Mouse (Mus musculus): ENCODE measurements around the gene Lrrc17. TPM values are rescaled to one million over a fixed set of nuclear protein-coding genes. Genes with fewer than 3 reads are reported as not detected.

The Lrrc17 gene
- polyA plus RNA-seq, 1 experiment: not detected

DNA sequence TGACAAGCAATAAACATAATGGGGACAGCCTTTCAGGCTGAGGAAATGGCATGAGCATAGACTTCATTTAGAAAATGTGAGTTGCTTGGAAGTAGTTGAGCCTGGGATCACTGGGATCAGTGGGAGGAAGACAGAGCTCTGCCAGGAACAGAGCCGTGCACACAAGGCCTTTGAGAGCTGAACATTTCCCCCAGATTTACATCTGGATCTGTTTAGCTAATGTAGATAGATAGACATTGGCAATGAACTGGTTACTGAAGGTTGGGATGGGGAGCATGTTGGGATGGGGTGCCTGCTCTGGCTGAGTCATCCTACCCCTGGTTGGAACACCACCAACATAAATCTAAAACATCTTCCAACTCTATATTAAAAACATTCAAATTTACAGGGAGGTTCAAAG is 36.5 kb upstream of the Lrrc17 start:
- H3K4me3 ChIP-seq (ENCODE audit: insufficient read depth, low read length): no peak overlapping the region
- H3K27ac ChIP-seq (ENCODE audit: insufficient read depth, low read length): no peak overlapping the region
- no peak for TF ChIP-seq POLR2A (IDR thresholded peaks at IDR 0.05; ENCODE audit: extremely low read depth, insufficient read depth, low read length)
- H3K4me1 ChIP-seq (ENCODE audit: control insufficient read depth, insufficient read depth, low read length): no peaks in the 10 kb centered on the region

DNA sequence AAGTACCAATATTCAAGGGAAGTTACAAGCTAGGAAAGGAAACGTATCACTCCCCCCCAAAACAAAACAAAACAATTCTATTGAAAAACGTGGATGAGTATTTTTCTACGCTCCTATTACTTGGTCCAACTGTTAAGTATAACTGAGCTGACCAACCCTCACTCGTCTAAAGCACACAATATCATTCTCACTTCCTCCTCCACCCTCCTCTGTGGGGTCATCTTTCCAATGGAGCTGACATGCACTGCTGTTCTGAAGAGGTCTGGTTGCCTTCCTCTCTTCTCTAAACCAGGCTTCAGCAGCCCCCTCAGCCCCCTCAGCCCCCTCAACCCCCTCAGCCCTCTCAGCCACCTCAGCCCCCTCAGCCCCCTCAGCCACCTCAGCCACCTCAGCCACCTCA is 33.6 kb upstream of the Lrrc17 start:
- Histone ChIP-seq H3K4me1 (ENCODE audit: control insufficient read depth, insufficient read depth, low read length) (no peaks in the 10 kb centered on the region), H3K27ac (ENCODE audit: insufficient read depth, low read length) (no peak overlapping the region), H3K4me3 (ENCODE audit: insufficient read depth, low read length) (no peak overlapping the region)
- TF ChIP-seq POLR2A (IDR thresholded peaks at IDR 0.05; ENCODE audit: extremely low read depth, insufficient read depth, low read length): no peak
- TF ChIP-seq CTCF (IDR thresholded peaks at IDR 0.05; ENCODE audit: extremely low read depth, insufficient read depth, low read length): no peak

DNA sequence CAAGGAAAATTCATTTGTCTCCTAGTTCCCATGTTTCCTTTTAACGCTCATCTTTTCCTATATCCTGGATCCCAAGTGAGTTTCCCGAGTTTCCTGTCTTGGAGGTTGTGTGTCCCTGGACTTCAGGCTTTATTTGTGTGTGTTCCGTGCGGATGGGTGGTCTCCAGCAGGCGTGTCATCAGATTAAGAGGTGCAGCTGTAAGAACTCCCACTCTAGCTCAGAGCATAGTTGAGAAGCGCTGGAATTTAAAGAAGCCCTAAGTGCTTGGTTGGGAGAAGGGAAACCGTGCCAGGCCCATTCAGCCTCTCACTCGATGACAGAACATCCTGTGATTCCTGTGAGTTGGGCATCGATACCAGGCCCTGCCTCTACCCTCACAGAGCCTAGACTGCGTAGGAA is 30.0 kb upstream of the Lrrc17 start:
- H3K4me3 ChIP-seq (ENCODE audit: insufficient read depth, low read length): no peak overlapping the region
- no peak overlapping the region for H3K27ac ChIP-seq (ENCODE audit: insufficient read depth, low read length)
- H3K4me1 ChIP-seq (ENCODE audit: control insufficient read depth, insufficient read depth, low read length): no peaks in the 10 kb centered on the region
- TF ChIP-seq POLR2A (IDR thresholded peaks at IDR 0.05; ENCODE audit: extremely low read depth, insufficient read depth, low read length) (no peak), CTCF (IDR thresholded peaks at IDR 0.05; ENCODE audit: extremely low read depth, insufficient read depth, low read length) (no peak)

DNA sequence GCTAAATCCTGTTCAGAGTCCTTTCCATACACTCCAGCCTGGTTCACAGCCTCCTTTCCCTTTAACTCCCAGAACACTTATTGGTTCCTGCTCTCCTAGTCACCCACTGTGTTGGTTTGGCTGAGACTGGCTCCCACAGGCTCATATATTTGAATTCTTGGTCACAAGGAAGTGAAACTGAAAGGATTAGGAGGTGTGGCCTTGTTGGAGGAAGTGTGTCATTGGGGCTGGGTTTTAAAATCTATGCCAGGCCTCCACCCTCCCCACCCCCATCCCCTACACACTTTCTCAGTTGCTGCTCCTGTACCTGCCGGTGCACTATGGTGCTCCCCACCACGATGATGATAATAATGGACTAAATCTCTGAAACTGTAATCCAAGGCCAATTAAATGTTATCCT is 25.8 kb upstream of the Lrrc17 start:
- Histone ChIP-seq H3K4me3 (ENCODE audit: insufficient read depth, low read length) (no peak overlapping the region), H3K4me1 (ENCODE audit: control insufficient read depth, insufficient read depth, low read length) (no peaks in the 10 kb centered on the region), H3K27ac (ENCODE audit: insufficient read depth, low read length) (no peak overlapping the region)
- TF ChIP-seq CTCF (IDR thresholded peaks at IDR 0.05; ENCODE audit: extremely low read depth, insufficient read depth, low read length) (no peak), POLR2A (IDR thresholded peaks at IDR 0.05; ENCODE audit: extremely low read depth, insufficient read depth, low read length) (no peak)

DNA sequence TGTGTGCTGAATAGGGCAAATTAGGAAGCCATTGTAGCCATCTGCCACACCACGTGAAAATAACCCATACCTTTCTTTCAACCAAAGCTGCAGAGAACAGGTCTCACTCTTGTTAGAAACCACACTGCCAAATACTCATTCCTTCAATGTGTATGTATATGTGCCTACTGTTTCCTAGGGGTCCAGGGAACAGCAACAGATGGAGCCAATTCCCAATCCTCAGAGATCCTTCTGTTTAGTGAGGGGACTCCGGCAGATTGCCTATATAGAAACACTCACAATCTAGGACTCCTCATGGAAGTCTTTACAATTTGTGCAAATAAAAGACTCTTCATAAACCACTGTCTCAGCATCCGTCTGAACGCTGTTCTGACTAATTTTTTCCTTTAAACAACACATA is 25.2 kb upstream of the Lrrc17 start:
- TF ChIP-seq POLR2A (IDR thresholded peaks at IDR 0.05; ENCODE audit: extremely low read depth, insufficient read depth, low read length) (no peak), CTCF (IDR thresholded peaks at IDR 0.05; ENCODE audit: extremely low read depth, insufficient read depth, low read length) (no peak)
- Histone ChIP-seq H3K4me3 (ENCODE audit: insufficient read depth, low read length) (no peak overlapping the region), H3K27ac (ENCODE audit: insufficient read depth, low read length) (no peak overlapping the region), H3K4me1 (ENCODE audit: control insufficient read depth, insufficient read depth, low read length) (no peaks in the 10 kb centered on the region)

DNA sequence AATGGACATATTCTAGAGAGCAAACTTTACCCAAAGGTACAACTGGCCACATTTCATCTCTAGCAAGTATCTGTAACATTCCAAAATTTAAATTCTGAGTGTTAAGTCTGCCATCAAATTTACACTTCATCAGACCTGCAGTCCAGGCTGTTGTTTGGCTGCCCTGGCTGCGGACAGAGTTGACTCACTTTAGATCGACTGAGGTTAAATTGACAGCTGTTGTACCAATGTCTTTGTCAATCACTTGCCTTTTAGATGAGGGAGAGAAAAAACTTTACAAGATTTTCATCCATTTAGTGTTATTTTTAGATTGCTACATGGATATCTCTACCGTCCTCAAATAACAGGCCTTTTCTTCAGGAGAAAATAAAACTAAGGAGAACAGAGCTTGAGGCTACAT is 24.2 kb upstream of the Lrrc17 start:
- Histone ChIP-seq H3K27ac (ENCODE audit: insufficient read depth, low read length) (no peak overlapping the region), H3K4me3 (ENCODE audit: insufficient read depth, low read length) (no peak overlapping the region), H3K4me1 (ENCODE audit: control insufficient read depth, insufficient read depth, low read length) (no peaks in the 10 kb centered on the region)
- TF ChIP-seq CTCF (IDR thresholded peaks at IDR 0.05; ENCODE audit: extremely low read depth, insufficient read depth, low read length) (no peak), POLR2A (IDR thresholded peaks at IDR 0.05; ENCODE audit: extremely low read depth, insufficient read depth, low read length) (no peak)

DNA sequence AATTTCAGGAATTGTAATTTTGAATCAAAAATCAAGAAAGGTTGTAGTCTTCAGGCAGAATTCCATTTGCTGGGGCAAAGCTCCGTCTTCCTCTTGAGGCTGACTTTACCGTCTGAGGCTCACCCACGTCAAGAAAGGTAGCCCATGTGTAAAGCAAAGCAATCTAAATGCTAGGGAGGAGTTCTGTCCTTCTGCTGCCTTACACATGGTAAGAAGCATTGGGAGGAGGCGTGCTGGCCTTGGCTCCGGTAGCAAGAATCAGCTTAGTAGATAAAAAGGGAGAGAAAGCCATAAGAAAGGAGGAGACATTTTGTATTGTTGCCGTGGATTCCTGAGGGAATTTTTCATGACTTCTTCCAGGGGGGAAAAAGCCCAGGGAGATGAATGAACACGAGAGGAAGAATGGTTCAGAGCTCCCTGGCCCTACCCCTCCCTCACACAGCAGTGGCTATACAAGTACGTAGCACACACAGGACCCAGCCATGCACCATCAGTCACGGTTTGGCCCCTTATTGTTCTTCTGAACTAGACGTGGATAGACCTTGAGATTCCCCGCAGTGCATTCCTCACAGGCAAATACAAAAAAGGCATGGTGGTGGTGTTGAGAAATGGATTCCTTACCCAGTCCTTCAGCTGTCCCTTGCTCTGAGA is 16.4 kb upstream of the Lrrc17 start:
- Histone ChIP-seq H3K4me1 (ENCODE audit: control insufficient read depth, insufficient read depth, low read length) (no peaks in the 10 kb centered on the region), H3K27ac (ENCODE audit: insufficient read depth, low read length) (no peak overlapping the region), H3K4me3 (ENCODE audit: insufficient read depth, low read length) (no peak overlapping the region)
- TF ChIP-seq CTCF (IDR thresholded peaks at IDR 0.05; ENCODE audit: extremely low read depth, insufficient read depth, low read length): no peak
- no peak for TF ChIP-seq POLR2A (IDR thresholded peaks at IDR 0.05; ENCODE audit: extremely low read depth, insufficient read depth, low read length)

DNA sequence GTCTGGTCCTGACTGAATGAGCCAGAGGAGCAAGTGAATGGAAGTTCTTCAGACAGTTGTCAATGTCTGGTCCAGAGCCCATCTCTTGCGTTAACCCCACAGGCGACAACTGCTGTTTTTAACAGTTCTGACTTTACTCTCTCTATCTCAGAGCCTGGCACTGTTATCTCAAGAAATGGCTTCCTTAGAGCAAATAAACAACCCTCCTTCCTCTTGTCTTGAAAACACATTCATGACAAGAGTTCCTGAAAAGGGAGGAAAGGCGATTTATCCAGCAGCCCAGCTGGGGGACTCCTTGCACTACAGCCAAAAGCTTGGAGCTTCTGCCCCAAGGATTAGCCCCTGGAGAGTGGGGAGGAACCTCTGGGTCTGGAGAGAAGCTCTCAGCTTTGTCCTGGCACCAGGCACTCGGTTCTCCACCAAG is 15.9 kb upstream of the Lrrc17 start:
- no peak for TF ChIP-seq POLR2A (IDR thresholded peaks at IDR 0.05; ENCODE audit: extremely low read depth, insufficient read depth, low read length)
- no peak for TF ChIP-seq CTCF (IDR thresholded peaks at IDR 0.05; ENCODE audit: extremely low read depth, insufficient read depth, low read length)
- Histone ChIP-seq H3K4me1 (ENCODE audit: control insufficient read depth, insufficient read depth, low read length) (no peaks in the 10 kb centered on the region), H3K4me3 (ENCODE audit: insufficient read depth, low read length) (no peak overlapping the region), H3K27ac (ENCODE audit: insufficient read depth, low read length) (no peak overlapping the region)

DNA sequence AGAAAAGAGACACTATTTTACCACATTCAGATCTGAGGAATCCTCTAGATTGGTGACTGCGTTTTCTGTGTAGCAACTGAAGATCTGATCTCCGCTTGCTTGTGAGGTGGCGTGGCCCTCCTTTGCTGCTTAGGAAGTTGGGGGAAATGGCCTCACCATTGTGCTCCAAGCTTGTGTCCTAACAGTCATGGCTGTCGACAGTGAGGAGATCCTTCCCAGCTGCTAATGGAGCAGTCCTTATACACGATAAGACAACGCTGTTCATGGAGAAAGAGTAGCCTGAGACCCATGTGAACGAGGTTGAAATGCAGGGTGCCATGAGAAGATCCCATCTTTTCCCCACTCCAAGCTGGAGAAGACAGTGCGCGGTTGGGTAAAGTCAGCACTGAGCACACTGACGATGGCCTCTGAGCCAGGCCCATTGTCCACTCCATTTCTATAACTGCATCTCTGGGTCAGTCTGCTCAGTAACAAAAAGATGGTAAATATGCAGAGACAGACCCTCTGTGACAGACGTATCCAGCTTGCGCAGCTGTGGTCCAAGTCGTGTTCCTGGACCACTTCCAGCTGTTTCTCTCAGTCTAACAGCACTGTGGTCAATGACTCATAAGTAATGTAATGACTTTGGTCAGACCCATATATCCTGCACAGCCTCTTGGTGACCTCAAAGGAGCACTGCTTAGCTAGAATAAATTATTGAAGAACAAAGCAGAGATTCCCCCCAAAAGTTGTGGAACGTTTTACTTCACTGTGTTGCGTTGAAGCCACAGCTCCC is 15.1 kb upstream of the Lrrc17 start:
- Histone ChIP-seq H3K4me3 (ENCODE audit: insufficient read depth, low read length) (no peak overlapping the region), H3K27ac (ENCODE audit: insufficient read depth, low read length) (no peak overlapping the region), H3K4me1 (ENCODE audit: control insufficient read depth, insufficient read depth, low read length) (no peaks in the 10 kb centered on the region)
- TF ChIP-seq CTCF (IDR thresholded peaks at IDR 0.05; ENCODE audit: extremely low read depth, insufficient read depth, low read length): no peak
- TF ChIP-seq POLR2A (IDR thresholded peaks at IDR 0.05; ENCODE audit: extremely low read depth, insufficient read depth, low read length): no peak

DNA sequence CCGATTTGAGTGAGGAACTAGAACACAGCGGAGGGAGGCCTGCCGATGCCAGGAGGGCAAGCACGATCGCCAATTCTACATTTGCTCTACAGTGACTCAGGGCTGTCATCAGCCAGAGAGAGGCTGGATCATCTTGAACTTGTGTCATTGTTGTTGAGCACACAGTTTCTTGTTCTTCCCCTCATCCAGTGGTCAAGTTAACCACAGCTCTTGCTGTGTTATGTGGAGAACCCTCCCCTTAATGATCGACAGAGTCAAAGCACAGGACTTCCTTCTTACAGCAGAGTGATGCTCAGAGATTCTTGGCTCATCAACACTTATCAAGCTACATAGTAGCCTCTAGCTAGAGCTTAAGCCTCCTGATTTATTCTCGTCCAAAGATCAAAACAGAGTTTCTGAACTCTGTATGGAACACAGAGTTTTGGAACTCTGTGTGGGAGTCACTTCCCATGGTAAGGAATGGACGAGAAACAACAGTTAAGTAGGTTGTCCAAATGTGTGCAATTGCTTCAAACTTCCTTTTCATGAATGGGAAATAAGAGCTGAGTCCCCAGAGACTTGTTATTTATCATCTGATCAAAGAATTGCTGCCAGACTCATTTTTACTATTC is 14.1 kb upstream of the Lrrc17 start:
- Histone ChIP-seq H3K4me3 (ENCODE audit: insufficient read depth, low read length) (no peak overlapping the region), H3K27ac (ENCODE audit: insufficient read depth, low read length) (no peak overlapping the region), H3K4me1 (ENCODE audit: control insufficient read depth, insufficient read depth, low read length) (no peaks in the 10 kb centered on the region)
- TF ChIP-seq POLR2A (IDR thresholded peaks at IDR 0.05; ENCODE audit: extremely low read depth, insufficient read depth, low read length) (no peak), CTCF (IDR thresholded peaks at IDR 0.05; ENCODE audit: extremely low read depth, insufficient read depth, low read length) (no peak)
